Mouse (Mus musculus) heart, embryonic 11.5 days (tissue): ENCODE results near the gene 2610008E11Rik. TPM values are rescaled to one million over a fixed set of nuclear protein-coding genes. Genes with fewer than 3 reads are reported as not detected.
"Not testable (repeated sequence)": the region's sequence is repeated elsewhere in the genome, so short reads cannot be mapped to it uniquely, and the experiment has no call there.

Experiments used
- ATAC-seq: fragments of 200-750 bp; cut with Nextera tagmentation; replicated peaks from 2 replicates; pipeline ENCODE4 v1.8.0; 2017; ENCODE audit warnings: moderate library complexity; ENCODE audit not compliant: insufficient number of reproducible peaks, low FRiP score, low TSS enrichment
- H3K27ac ChIP-seq: fragments of 300-500 bp; sonication (generic); 2 replicates; pipeline ENCODE4 v1.5.1; 2014; ENCODE audit warnings: mild to moderate bottlenecking, low read depth, low read length
- H3K27me3 ChIP-seq: fragments of 300-500 bp; sonication (generic); 2 replicates; pipeline ENCODE4 v1.6.1; 2014; ENCODE audit warnings: mild to moderate bottlenecking, low read length, mixed read lengths; ENCODE audit not compliant: control insufficient read depth, insufficient read depth
- H3K36me3 ChIP-seq: fragments of 300-500 bp; sonication (generic); 2 replicates; pipeline ENCODE4 v1.6.1; 2014; ENCODE audit warnings: mild to moderate bottlenecking, low read length, moderate library complexity, mixed read lengths; ENCODE audit not compliant: control insufficient read depth, insufficient read depth
- H3K4me1 ChIP-seq: fragments of 300-500 bp; sonication (generic); 2 replicates; pipeline ENCODE4 v1.6.1; 2014; ENCODE audit warnings: low read length; ENCODE audit not compliant: control insufficient read depth, insufficient read depth
- H3K4me2 ChIP-seq: fragments of 300-500 bp; sonication (generic); 2 replicates; pipeline ENCODE4 v1.6.1; 2014; ENCODE audit warnings: mild to moderate bottlenecking, moderate library complexity
- H3K4me3 ChIP-seq: fragments of 300-500 bp; sonication (generic); 2 replicates; pipeline ENCODE4 v1.5.1; 2014; ENCODE audit warnings: low read depth, low read length
- H3K9ac ChIP-seq: fragments of 300-500 bp; sonication (generic); 2 replicates; pipeline ENCODE4 v1.6.1; 2014; ENCODE audit warnings: mild to moderate bottlenecking, low read depth, low read length, moderate library complexity
- H3K9me3 ChIP-seq: fragments of 300-500 bp; sonication (generic); replicated peaks from 2 replicates; pipeline ENCODE4 v1.6.1; 2016; ENCODE audit warnings: low read length; ENCODE audit not compliant: control insufficient read depth
- WGBS: fragments of 180-500 bp; shearing (Covaris S2); extraction: QIAGEN DNeasy Blood & Tissue Kit; methylation state at CpG from one replicate; pipeline ENCODE4 v1.1.7; 2014; ENCODE audit not compliant: insufficient replicate concordance; 5-methylcytosine and 5-hydroxymethylcytosine counted together
- polyA plus RNA-seq: library from polyadenylated mRNA; unstranded; fragments of >200 nt; fragmentation: Nextera tagmentation; extraction: Ambion mirVana; gene quantifications from 2 replicates; pipeline ENCODE4 v1.2.1, GENCODE M21; 2014

The 2610008E11Rik gene
- polyA plus RNA-seq, 1 experiment from 2014 or later, result 20.2 TPM

DNA sequence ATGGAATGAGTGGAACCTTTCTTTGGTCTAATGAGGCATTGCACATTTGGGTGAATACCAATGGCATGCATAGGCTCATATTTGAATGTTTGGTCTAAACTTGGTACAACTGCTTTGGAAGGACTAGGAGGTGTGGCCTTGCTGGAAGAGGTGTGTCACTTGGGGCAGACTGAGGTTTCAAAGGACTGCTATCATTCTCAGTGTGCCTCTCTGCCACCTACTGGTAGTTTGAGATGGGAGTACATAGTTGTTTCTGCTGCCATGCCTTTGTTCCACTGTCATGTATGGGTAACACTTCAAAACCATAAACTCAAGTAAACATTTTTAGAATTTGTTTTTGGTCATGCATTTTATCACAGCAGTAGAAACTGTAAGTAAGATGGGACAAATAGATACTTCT, 5.7 kb downstream of the 2610008E11Rik start:
- Histone ChIP-seq H3K9ac (no peak overlapping the region), H3K27me3 (no peaks in the 10 kb centered on the region), H3K36me3 (peaks cover 38% of the 10 kb centered on the region), H3K4me2 (no peak overlapping the region), H3K9me3 (no peaks in the 10 kb centered on the region), H3K27ac (no peak overlapping the region), H3K4me1 (peaks cover 5% of the 10 kb centered on the region; the same call in 1 of the 2 replicates), H3K4me3 (no peak overlapping the region)
- ATAC-seq, result no peak

DNA sequence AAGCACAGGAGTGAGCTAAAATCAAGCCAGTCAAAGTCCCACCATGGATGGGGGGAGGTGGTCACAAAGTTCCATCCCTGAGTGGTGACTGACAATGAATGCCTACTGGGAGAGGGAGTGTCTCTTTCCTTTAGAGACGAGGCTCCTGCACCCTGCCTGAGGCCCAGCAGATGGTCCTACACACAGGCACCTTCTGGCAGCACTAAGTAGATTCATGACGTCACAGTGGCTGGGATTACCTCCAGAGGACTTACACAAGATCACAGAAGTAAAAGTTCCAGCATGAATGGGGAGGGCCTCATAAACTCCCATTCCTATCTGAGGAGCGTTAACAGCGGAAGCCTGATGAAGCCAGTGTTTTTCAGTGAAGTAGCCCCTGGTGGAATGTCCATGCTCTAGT, 8.4 kb downstream of the 2610008E11Rik start:
- no peak overlapping the region for H3K27ac ChIP-seq
- no peaks in the 10 kb centered on the region for H3K27me3 ChIP-seq
- no peak overlapping the region for H3K9ac ChIP-seq
- no peak overlapping the region for H3K4me2 ChIP-seq
- no peak overlapping the region for H3K4me3 ChIP-seq
- no peaks in the 10 kb centered on the region for H3K9me3 ChIP-seq
- no peaks in the 10 kb centered on the region for H3K4me1 ChIP-seq
- peaks cover 41% of the 10 kb centered on the region for H3K36me3 ChIP-seq
- no peak for ATAC-seq
- WGBS, result 79% methylated on average over 4 of the region's 4 CpGs

DNA sequence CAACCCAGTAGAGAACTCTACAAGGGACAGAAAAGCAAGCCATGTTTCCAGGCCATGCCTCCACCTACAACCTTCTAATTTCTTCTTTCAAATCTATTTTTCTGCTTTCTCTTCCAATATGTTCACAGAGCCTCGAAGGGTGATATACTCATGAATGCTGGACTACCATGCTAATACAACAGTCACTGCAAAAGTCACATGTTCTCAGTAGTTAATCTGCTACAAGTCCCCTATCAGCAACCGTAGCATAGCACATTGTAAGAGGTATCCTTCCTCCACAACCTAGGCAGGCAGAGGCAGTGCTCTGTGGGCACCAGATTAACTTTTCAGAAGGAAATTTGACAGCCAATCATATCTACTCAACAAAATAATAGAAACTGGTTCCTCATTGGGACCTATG, 10.8 kb downstream of the 2610008E11Rik start:
- H3K4me1 ChIP-seq, result no peaks in the 10 kb centered on the region
- WGBS, result 88% methylated on average over 2 of the region's 2 CpGs
- no peak overlapping the region for H3K4me2 ChIP-seq
- no peak overlapping the region for H3K4me3 ChIP-seq
- no peak overlapping the region for H3K27ac ChIP-seq
- no peak for ATAC-seq
- no peaks in the 10 kb centered on the region for H3K9me3 ChIP-seq
- no peaks in the 10 kb centered on the region for H3K27me3 ChIP-seq
- peaks cover 33% of the 10 kb centered on the region for H3K36me3 ChIP-seq
- no peak overlapping the region for H3K9ac ChIP-seq

DNA sequence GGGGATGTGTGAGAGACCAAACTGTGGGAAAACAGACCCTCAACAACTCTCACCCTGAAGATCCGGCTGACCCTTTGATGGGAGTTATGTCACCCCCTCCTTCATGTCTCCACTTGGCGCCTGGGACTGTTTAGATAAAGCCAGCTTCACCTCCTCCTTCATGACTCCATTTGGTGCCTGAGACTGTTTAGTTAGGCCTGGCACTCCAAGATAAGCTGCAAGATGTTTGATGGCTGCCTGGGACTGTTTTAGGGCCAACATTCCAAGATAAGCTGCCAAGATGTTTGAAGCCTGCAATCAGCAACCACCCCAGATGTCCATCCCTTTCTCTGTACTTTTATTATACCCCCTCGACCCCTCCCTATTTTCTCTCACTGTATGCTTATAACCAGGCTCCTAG, 40.0 kb downstream of the 2610008E11Rik start:
- H3K27me3 ChIP-seq, H3K9ac ChIP-seq, H3K4me3 ChIP-seq, H3K4me1 ChIP-seq, ATAC-seq, H3K27ac ChIP-seq, H3K4me2 ChIP-seq, H3K36me3 ChIP-seq: not testable (repeated sequence)
- peaks cover 13% of the 10 kb centered on the region for H3K9me3 ChIP-seq
- 41% methylated on average over 3 of the region's 3 CpGs for WGBS

DNA sequence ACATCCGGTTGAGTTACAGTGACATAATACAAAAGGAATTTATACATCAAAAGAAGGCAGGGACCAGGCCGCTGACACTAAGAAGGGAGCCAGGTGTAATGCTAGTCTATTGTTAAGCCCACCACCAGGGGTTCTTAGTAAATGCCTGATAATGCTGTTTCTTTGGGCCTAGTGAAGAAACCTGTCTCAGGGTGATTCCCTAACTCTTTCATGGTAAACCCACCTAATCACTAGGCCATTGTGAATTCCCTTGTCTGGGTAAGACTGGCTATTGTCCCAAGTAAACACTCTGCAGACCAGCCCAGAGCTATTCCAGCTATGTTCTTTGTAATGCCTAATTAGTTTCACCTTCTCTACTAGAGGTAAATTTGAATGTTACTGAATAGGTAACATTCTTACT, 54.9 kb downstream of the 2610008E11Rik start:
- H3K4me2 ChIP-seq, H3K4me1 ChIP-seq, H3K9ac ChIP-seq, ATAC-seq, H3K27me3 ChIP-seq, H3K4me3 ChIP-seq, H3K27ac ChIP-seq, H3K36me3 ChIP-seq, H3K9me3 ChIP-seq: not testable (repeated sequence)
- 82% methylated on average over 2 of the region's 2 CpGs for WGBS

DNA sequence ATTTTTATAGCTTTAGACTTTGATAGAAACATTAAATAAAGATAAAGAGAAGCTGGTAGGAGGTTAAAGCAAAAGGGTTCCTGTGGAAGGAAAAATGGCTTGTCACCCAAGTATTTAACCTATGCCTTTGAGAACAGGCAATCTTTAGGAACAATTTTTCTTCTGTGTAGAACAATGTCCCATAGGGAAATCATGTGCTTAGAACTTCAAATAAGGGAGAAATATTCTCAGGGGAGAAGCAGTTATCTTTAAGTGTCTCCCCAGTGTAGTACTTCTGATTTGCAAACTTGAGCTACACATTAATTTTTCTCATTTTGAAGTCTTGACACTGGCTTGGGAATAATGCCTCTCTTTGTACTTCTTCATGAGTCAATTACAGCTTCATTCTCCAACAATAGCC, 69.0 kb downstream of the 2610008E11Rik start, which contains the start of gene Olfr57:
TSS of gene Olfr57 (plus strand) at position 301 of the 400 bp plus-strand sequence.
- Histone ChIP-seq H3K4me2 (no peak within 1 kb of the TSS), H3K27me3 (no peaks in the 10 kb centered on the region), H3K9me3 (no peaks in the 10 kb centered on the region), H3K4me1 (no peaks in the 10 kb centered on the region), H3K36me3 (no peaks in the 10 kb centered on the region), H3K27ac (no peak within 1 kb of the TSS), H3K4me3 (no peak within 1 kb of the TSS), H3K9ac (no peak within 1 kb of the TSS)
- no peak for ATAC-seq

Other genes starting within 250 kb of the 2610008E11Rik start
- gene Olfr1356, start 245.4 kb downstream of the 2610008E11Rik start, polyA plus RNA-seq, result not detected in 2 replicates
- gene Olfr1355, start 222.1 kb downstream of the 2610008E11Rik start, polyA plus RNA-seq, result not detected in 2 replicates
- gene Olfr1354, start 184.4 kb downstream of the 2610008E11Rik start, polyA plus RNA-seq, result not detected in 2 replicates
- not detected in 2 replicates for gene Olfr8, start 147.0 kb downstream of the 2610008E11Rik start, polyA plus RNA-seq
- not detected in 2 replicates for gene Olfr1353, start 134.3 kb downstream of the 2610008E11Rik start, polyA plus RNA-seq
- gene Olfr1352, start 116.5 kb downstream of the 2610008E11Rik start, polyA plus RNA-seq, result not detected in 2 replicates
- not detected in 2 replicates for gene Olfr1351, start 85.1 kb downstream of the 2610008E11Rik start, polyA plus RNA-seq
- gene Olfr57, start 68.9 kb downstream of the 2610008E11Rik start, polyA plus RNA-seq, result not detected in 2 replicates
- gene Vmn2r80, start 51.2 kb upstream of the 2610008E11Rik start, polyA plus RNA-seq, result not detected in 2 replicates
- not detected in 2 replicates for gene Vmn2r81, start 150.1 kb upstream of the 2610008E11Rik start, polyA plus RNA-seq